Mouse (Mus musculus): ENCODE measurements around the gene Rtn4.

- TF ChIP-seq CTCF (IDR thresholded peaks at IDR 0.05; ENCODE audit: low read depth, low read length), result no peak
- no peak for TF ChIP-seq POLR2A (IDR thresholded peaks at IDR 0.05; ENCODE audit: extremely low read depth, insufficient read depth, low read length)
These were observed 31.5 kb downstream of the Rtn4 start for GRCm38 (mm10) chr11:29724213-29724612.
